Mouse (Mus musculus) hindbrain, embryonic 13.5 days (tissue): Measurements from ENCODE around the gene Tfeb. TPM values are rescaled to one million over a fixed set of nuclear protein-coding genes. Genes with fewer than 3 reads are reported as not detected.
A peak's percentile ranks its signal among the peaks of the same experiment; 100 is the strongest.

ENCODE experiments used
- ATAC-seq: fragments of 200-750 bp; cut with Nextera tagmentation; 2 replicates; pipeline ENCODE4 v1.8.0; 2017; ENCODE audit warnings: moderate TSS enrichment; ENCODE audit not compliant: low FRiP score
- H3K27ac ChIP-seq: fragments of 300-500 bp; sonication (generic); 2 replicates; pipeline ENCODE4 v1.5.1; 2015; ENCODE audit warnings: inconsistent platforms, mild to moderate bottlenecking, moderate library complexity
- H3K27me3 ChIP-seq: fragments of 300-500 bp; sonication (generic); 2 replicates; pipeline ENCODE4 v1.6.1; 2015; ENCODE audit warnings: mild to moderate bottlenecking, inconsistent platforms
- H3K36me3 ChIP-seq: fragments of 300-500 bp; sonication (generic); 2 replicates; pipeline ENCODE4 v1.6.1; 2015; ENCODE audit warnings: mild to moderate bottlenecking, inconsistent platforms
- H3K4me1 ChIP-seq: fragments of 300-500 bp; sonication (generic); replicated peaks from 2 replicates; pipeline ENCODE4 v1.6.1; 2015; ENCODE audit warnings: inconsistent platforms
- H3K4me2 ChIP-seq: fragments of 300-500 bp; sonication (generic); 2 replicates; pipeline ENCODE4 v1.6.1; 2015; ENCODE audit warnings: inconsistent platforms, mild to moderate bottlenecking, moderate library complexity
- H3K4me3 ChIP-seq: fragments of 300-500 bp; sonication (generic); 2 replicates; pipeline ENCODE4 v1.5.1; 2015; ENCODE audit warnings: mild to moderate bottlenecking, inconsistent platforms
- H3K9ac ChIP-seq: fragments of 300-500 bp; sonication (generic); 2 replicates; pipeline ENCODE4 v1.6.1; 2015; ENCODE audit warnings: mild to moderate bottlenecking, inconsistent platforms
- H3K9me3 ChIP-seq: fragments of 300-500 bp; sonication (generic); 2 replicates; pipeline ENCODE4 v1.6.1; 2016; ENCODE audit warnings: inconsistent platforms
- WGBS: fragments of 180-500 bp; shearing (Covaris S2); methylation state at CpG from one replicate; pipeline ENCODE4 v1.1.7; 2015; 5-methylcytosine and 5-hydroxymethylcytosine counted together
- polyA plus RNA-seq: library from polyadenylated mRNA; unstranded; fragments of >200 nt; fragmentation: Nextera tagmentation; extraction: Ambion mirVana; gene quantifications from 2 replicates; pipeline ENCODE4 v1.2.1, GENCODE M21; 2015

The Tfeb gene
- polyA plus RNA-seq, 1 experiment from 2014 or later: 2.8 TPM

- Histone ChIP-seq H3K27ac (no peak overlapping the region), H3K27me3 (peaks cover 20% of the 10 kb centered on the region), H3K4me1 (peaks cover 17% of the 10 kb centered on the region), H3K4me2 (no peak overlapping the region), H3K4me3 (no peak overlapping the region), H3K9ac (no peak overlapping the region), H3K36me3 (no peaks in the 10 kb centered on the region), H3K9me3 (no peaks in the 10 kb centered on the region)
- 93% methylated on average over 4 of the region's 4 CpGs for WGBS
- ATAC-seq: no peak
Measured at GRCm38 (mm10) chr17:47803662-47804061, 66.8 kb downstream of the Tfeb start.

GRCm38 (mm10) chr17:47805047-47805835, 68.4 kb downstream of the Tfeb start:
- ATAC-seq: no peak
- no peak overlapping the region for H3K4me3 ChIP-seq
- no peak overlapping the region for H3K9ac ChIP-seq
- H3K9me3 ChIP-seq: no peaks in the 10 kb centered on the region
- WGBS: 27% methylated on average over 13 of the region's 13 CpGs
- H3K4me2 ChIP-seq: no peak overlapping the region
- H3K27me3 ChIP-seq: peaks cover 24% of the 10 kb centered on the region
- no peak overlapping the region for H3K27ac ChIP-seq
- peaks cover 9% of the 10 kb centered on the region for H3K4me1 ChIP-seq
- H3K36me3 ChIP-seq: no peaks in the 10 kb centered on the region

GRCm38 (mm10) chr17:47806230-47806629, 69.4 kb downstream of the Tfeb start:
- ATAC-seq: no peak

GRCm38 (mm10) chr17:47811265-47811800, 74.5 kb downstream of the Tfeb start:
- ATAC-seq: no peak

More at GRCm38 (mm10) chr17:47806230-47806629, 69.4 kb downstream of the Tfeb start:
- peaks cover 24% of the 10 kb centered on the region for H3K27me3 ChIP-seq
- whole genome bisulfite sequencing: 50% methylated on average over 9 of the region's 9 CpGs
- H3K27ac ChIP-seq: no peak overlapping the region
- no peaks in the 10 kb centered on the region for H3K9me3 ChIP-seq
- H3K36me3 ChIP-seq: no peaks in the 10 kb centered on the region
- H3K4me2 ChIP-seq: no peak overlapping the region
- H3K4me1 ChIP-seq: peaks cover 12% of the 10 kb centered on the region
- no peak overlapping the region for H3K4me3 ChIP-seq
- no peak overlapping the region for H3K9ac ChIP-seq

GRCm38 (mm10) chr17:47812200-47812599, 75.4 kb downstream of the Tfeb start:
- H3K9me3 ChIP-seq: no peaks in the 10 kb centered on the region
- no peak overlapping the region for H3K27ac ChIP-seq
- H3K4me1 ChIP-seq: peaks cover 27% of the 10 kb centered on the region
- H3K9ac ChIP-seq: no peak overlapping the region
- no peak overlapping the region for H3K4me2 ChIP-seq
- 88% methylated on average over 6 of the region's 6 CpGs for whole genome bisulfite sequencing
- peaks cover 20% of the 10 kb centered on the region; the same call in 1 of the 2 replicates for H3K27me3 ChIP-seq
- no peak overlapping the region for H3K4me3 ChIP-seq
- H3K36me3 ChIP-seq: no peaks in the 10 kb centered on the region
- ATAC-seq: no peak

More at GRCm38 (mm10) chr17:47811265-47811800, 74.5 kb downstream of the Tfeb start:
- H3K4me2 ChIP-seq: no peak overlapping the region
- no peaks in the 10 kb centered on the region for H3K9me3 ChIP-seq
- H3K9ac ChIP-seq: no peak overlapping the region
- peaks cover 28% of the 10 kb centered on the region for H3K4me1 ChIP-seq
- no peak overlapping the region for H3K4me3 ChIP-seq
- H3K27ac ChIP-seq: no peak overlapping the region
- H3K27me3 ChIP-seq: peaks cover 26% of the 10 kb centered on the region; the same call in 1 of the 2 replicates
- H3K36me3 ChIP-seq: no peaks in the 10 kb centered on the region
- 58% methylated on average over 15 of the region's 15 CpGs for WGBS

- peaks cover 19% of the 10 kb centered on the region; the same call in 1 of the 2 replicates for H3K27me3 ChIP-seq
- H3K4me1 ChIP-seq: peaks cover 27% of the 10 kb centered on the region
- no peaks in the 10 kb centered on the region for H3K36me3 ChIP-seq
- H3K9me3 ChIP-seq: no peaks in the 10 kb centered on the region
- H3K27ac ChIP-seq: no peak overlapping the region
- no peak overlapping the region for H3K4me2 ChIP-seq
- no peak overlapping the region for H3K9ac ChIP-seq
- H3K4me3 ChIP-seq: no peak overlapping the region
- ATAC-seq: no peak
- 73% methylated on average over 5 of the region's 5 CpGs for WGBS
Measured at GRCm38 (mm10) chr17:47813616-47814015, 76.8 kb downstream of the Tfeb start.

- H3K9me3 ChIP-seq: no peaks in the 10 kb centered on the region
- H3K4me1 ChIP-seq: peaks cover 27% of the 10 kb centered on the region
- no peaks in the 10 kb centered on the region for H3K36me3 ChIP-seq
- H3K9ac ChIP-seq: no peak overlapping the region
- WGBS: 22% methylated on average over 6 of the region's 6 CpGs
- no peak overlapping the region for H3K4me2 ChIP-seq
- H3K27ac ChIP-seq: peak overlapping the region; percentile 23; the same call in 1 of the 2 replicates
- no peak for ATAC-seq
- H3K27me3 ChIP-seq: peaks cover 15% of the 10 kb centered on the region; the same call in 1 of the 2 replicates
- H3K4me3 ChIP-seq: no peak overlapping the region
Measured at GRCm38 (mm10) chr17:47814496-47814895, 77.7 kb downstream of the Tfeb start.

GRCm38 (mm10) chr17:47815446-47815845, 78.6 kb downstream of the Tfeb start:
- Histone ChIP-seq H3K4me3 (no peak overlapping the region), H3K27me3 (peaks cover 15% of the 10 kb centered on the region; the same call in 1 of the 2 replicates), H3K9me3 (no peaks in the 10 kb centered on the region), H3K9ac (no peak overlapping the region), H3K4me2 (no peak overlapping the region), H3K4me1 (peaks cover 27% of the 10 kb centered on the region), H3K36me3 (no peaks in the 10 kb centered on the region), H3K27ac (no peak overlapping the region)
- ATAC-seq: peak; percentile 40; the same call in 1 of the 2 replicates
- 48% methylated on average over 10 of the region's 10 CpGs for WGBS

GRCm38 (mm10) chr17:47818038-47818725, 81.4 kb downstream of the Tfeb start:
- Histone ChIP-seq H3K36me3 (no peaks in the 10 kb centered on the region), H3K27ac (no peak overlapping the region), H3K4me2 (no peak overlapping the region), H3K9me3 (no peaks in the 10 kb centered on the region), H3K4me3 (no peak overlapping the region), H3K9ac (no peak overlapping the region), H3K27me3 (peaks cover 12% of the 10 kb centered on the region; the same call in 1 of the 2 replicates), H3K4me1 (peaks cover 21% of the 10 kb centered on the region)
- 75% methylated on average over 13 of the region's 13 CpGs for WGBS
- ATAC-seq: no peak

GRCm38 (mm10) chr17:47821339-47821738, 84.5 kb downstream of the Tfeb start:
- Histone ChIP-seq H3K9ac (no peak overlapping the region), H3K4me3 (no peak overlapping the region), H3K36me3 (no peaks in the 10 kb centered on the region), H3K9me3 (no peaks in the 10 kb centered on the region), H3K27me3 (peaks cover 2% of the 10 kb centered on the region; the same call in 1 of the 2 replicates), H3K4me1 (no peaks in the 10 kb centered on the region), H3K27ac (no peak overlapping the region), H3K4me2 (no peak overlapping the region)
- 71% methylated on average over 8 of the region's 8 CpGs for WGBS
- ATAC-seq: no peak

GRCm38 (mm10) chr17:47831161-47831560, 94.3 kb downstream of the Tfeb start:
- Histone ChIP-seq H3K4me2 (peak overlapping the region; percentile 88), H3K36me3 (peaks cover 5% of the 10 kb centered on the region), H3K4me3 (0 out of 2 replicates have a peak overlapping the region, but pooled peaks have one; percentile 53), H3K27me3 (peaks cover 64% of the 10 kb centered on the region), H3K9me3 (no peaks in the 10 kb centered on the region), H3K27ac (no peak overlapping the region), H3K4me1 (peaks cover 38% of the 10 kb centered on the region), H3K9ac (no peak overlapping the region; the same call in 1 of the 2 replicates)
- 3% methylated on average over 9 of the region's 9 CpGs for WGBS
- 0 out of 2 replicates have a peak, but pooled peaks have one; percentile 23 for ATAC-seq

- H3K4me2 ChIP-seq: peak overlapping the region; percentile 88
- peaks cover 38% of the 10 kb centered on the region for H3K4me1 ChIP-seq
- peaks cover 68% of the 10 kb centered on the region for H3K27me3 ChIP-seq
- H3K27ac ChIP-seq: no peak overlapping the region
- WGBS: 50% methylated on average over 5 of the region's 5 CpGs
- peak overlapping the region; percentile 6; the same call in 1 of the 2 replicates for H3K9ac ChIP-seq
- peaks cover 5% of the 10 kb centered on the region for H3K36me3 ChIP-seq
- H3K9me3 ChIP-seq: no peaks in the 10 kb centered on the region
- no peak for ATAC-seq
- H3K4me3 ChIP-seq: peak overlapping the region; percentile 53; the same call in 1 of the 2 replicates
Measured at GRCm38 (mm10) chr17:47831772-47832171, 94.9 kb downstream of the Tfeb start.
